Comparison of ENCODE assay signal across 15 mouse cellular contexts in the genomic region with DNA sequence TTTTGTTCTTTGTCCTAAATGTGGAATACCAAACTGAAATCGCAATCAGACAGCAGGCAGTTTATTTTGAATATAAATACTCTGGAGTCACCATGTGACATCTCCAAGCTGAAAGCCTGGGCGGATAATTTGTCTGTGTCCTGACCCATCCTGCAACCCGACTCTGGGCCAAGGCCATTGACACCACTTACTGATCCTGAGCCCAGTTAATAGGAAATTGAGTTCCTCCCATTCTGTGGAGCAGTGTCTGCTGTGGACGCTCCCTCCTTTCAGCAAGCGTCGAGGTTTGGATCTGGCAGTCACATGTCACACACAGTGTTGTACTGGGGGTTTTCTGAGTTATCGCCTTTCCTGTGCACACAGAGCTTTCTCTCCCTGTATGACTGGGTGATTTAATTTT.
DNase-seq lines count a peak whose midpoint lies in the region; ATAC-seq and TF ChIP-seq lines count a peak whose summit lies in the region.
"Had no signal": no experiment of that assay in that cellular context is flagged by ENCODE, and none has a peak within 500 bp of the region (broad histone marks: within the 10 kb centered on the region; RNA-seq: fewer than 3 reads in every experiment).

No protein-coding gene starts in this region.

- DNase-seq in gastrocnemius, adult 2 months = peak; percentile 66
- no peak for DNase-seq in gastrocnemius, postnatal 4 days (ENCODE audit: low spot score in 2 of 2)
- peak; percentile 22 for DNase-seq in R1 (ENCODE audit: low read depth, low spot score)
- no peak for DNase-seq in embryonic facial prominence, embryonic 14.5 days (ENCODE audit: low spot score)
- peak; percentile 62 to 74 for DNase-seq in kidney, postnatal 25 days
- no peak for DNase-seq in thymus, postnatal 14 days
- DNase-seq in limb, embryonic 10.5 days (ENCODE audit: low spot score) = no peak
- DNase-seq: B cell, adult 2 months; cerebellum, adult 8-10 months; spleen, adult 18-20 months; thymus, adult 18-20 months had no signal

- H3K4me2 ChIP-seq in embryonic facial prominence, embryonic 14.5 days (ENCODE audit: low read depth, low read length) = no peak overlapping the region
- no peak overlapping the region for H3K4me2 ChIP-seq in intestine, embryonic 15.5 days (replicated peaks)
- H3K4me2 ChIP-seq: forebrain, embryonic 13.5 days; limb, embryonic 13.5 days had no signal

- no peaks in the 10 kb centered on the region for H3K9me3 ChIP-seq in embryonic facial prominence, embryonic 14.5 days (ENCODE audit: control insufficient read depth, low read length)
- H3K9me3 ChIP-seq in limb, embryonic 10.5 days (replicated peaks) = no peaks in the 10 kb centered on the region
- H3K9me3 ChIP-seq in intestine, embryonic 15.5 days = no peaks in the 10 kb centered on the region
- H3K9me3 ChIP-seq: forebrain, embryonic 13.5 days; limb, embryonic 13.5 days had no signal

- intact Hi-C loops in gastrocnemius, adult 2 months (cut with DNase I) = no loop called here

- WGBS in embryonic facial prominence, embryonic 14.5 days = 48% methylated on average over 7 of the region's 7 CpGs
- 70% methylated on average over 7 of the region's 7 CpGs for WGBS in limb, embryonic 10.5 days
- WGBS in intestine, embryonic 15.5 days = 52% methylated on average over 7 of the region's 7 CpGs

- peak overlapping the region; percentile 67 for H3K27ac ChIP-seq in gastrocnemius, adult 2 months
- 0 out of 2 replicates have a peak overlapping the region, but pooled peaks have one; percentile 35 for H3K27ac ChIP-seq in embryonic facial prominence, embryonic 14.5 days (replicated peaks; ENCODE audit: low read depth, low read length)
- no peak overlapping the region for H3K27ac ChIP-seq in limb, embryonic 10.5 days
- H3K27ac ChIP-seq in intestine, embryonic 15.5 days = no peak overlapping the region
- H3K27ac ChIP-seq: forebrain, embryonic 13.5 days had no signal

- no peak for TF ChIP-seq CTCF in gastrocnemius, adult 2 months (IDR thresholded peaks at IDR 0.05)

- H3K4me3 ChIP-seq in gastrocnemius, adult 2 months = no peak overlapping the region; the same call in 1 of the 2 replicates
- H3K4me3 ChIP-seq in embryonic facial prominence, embryonic 14.5 days (ENCODE audit: low read depth, low read length) = no peak overlapping the region
- H3K4me3 ChIP-seq in limb, embryonic 10.5 days = no peak overlapping the region
- H3K4me3 ChIP-seq in intestine, embryonic 15.5 days (replicated peaks) = no peak overlapping the region
- H3K4me3 ChIP-seq: forebrain, embryonic 13.5 days; limb, embryonic 13.5 days; myocyte had no signal

- H3K27me3 ChIP-seq in embryonic facial prominence, embryonic 14.5 days (replicated peaks; ENCODE audit: control insufficient read depth, insufficient read depth, low read length) = no peaks in the 10 kb centered on the region
- H3K27me3 ChIP-seq in limb, embryonic 10.5 days (ENCODE audit: low read depth, poor library complexity, severe bottlenecking) = no peaks in the 10 kb centered on the region
- H3K27me3 ChIP-seq in intestine, embryonic 15.5 days (replicated peaks) = no peaks in the 10 kb centered on the region
- H3K27me3 ChIP-seq: forebrain, embryonic 13.5 days; limb, embryonic 13.5 days had no signal

- no peak for ATAC-seq in embryonic facial prominence, embryonic 14.5 days (ENCODE audit: low read depth)
- ATAC-seq in intestine, embryonic 15.5 days = no peak
- ATAC-seq: forebrain, embryonic 13.5 days had no signal

- no peak overlapping the region for H3K9ac ChIP-seq in embryonic facial prominence, embryonic 14.5 days (ENCODE audit: low read depth, low read length)
- H3K9ac ChIP-seq in intestine, embryonic 15.5 days = no peak overlapping the region
- H3K9ac ChIP-seq: forebrain, embryonic 13.5 days; limb, embryonic 13.5 days had no signal

- H3K4me1 ChIP-seq in embryonic facial prominence, embryonic 14.5 days (ENCODE audit: control insufficient read depth, insufficient read depth, low read length) = peaks cover 31% of the 10 kb centered on the region
- peaks cover 27% of the 10 kb centered on the region for H3K4me1 ChIP-seq in limb, embryonic 10.5 days
- H3K4me1 ChIP-seq in intestine, embryonic 15.5 days (replicated peaks) = peaks cover 27% of the 10 kb centered on the region

- H3K36me3 ChIP-seq in embryonic facial prominence, embryonic 14.5 days (ENCODE audit: control insufficient read depth, insufficient read depth, low read length) = peaks cover 15% of the 10 kb centered on the region
- peaks cover 20% of the 10 kb centered on the region for H3K36me3 ChIP-seq in limb, embryonic 10.5 days
- H3K36me3 ChIP-seq in intestine, embryonic 15.5 days = no peaks in the 10 kb centered on the region

Comparison
In these comparisons a context has a peak if more than half of its experiments do, and no peak if none do; other contexts are left out.
1. DNase-seq: peak in gastrocnemius, adult 2 months (single experiment), R1 (single experiment) and kidney, postnatal 25 days (2 of 2); none in gastrocnemius, postnatal 4 days (0 of 2), embryonic facial prominence, embryonic 14.5 days (single experiment), thymus, postnatal 14 days (single experiment) and limb, embryonic 10.5 days (single experiment).
2. H3K27ac ChIP-seq: peak in gastrocnemius, adult 2 months (single experiment) and embryonic facial prominence, embryonic 14.5 days (single experiment); none in limb, embryonic 10.5 days (single experiment) and intestine, embryonic 15.5 days (single experiment).